Mouse (Mus musculus): ENCODE measurements at regions not wholly inside any gene's neighbourhood (a gene's known extent, or its start where the extent isn't known, plus 50 kb on each side); places are given as distances from the start of the nearest gene placed in this dataset.
"Not testable (repeated sequence)": the region's sequence is repeated elsewhere in the genome, so short reads cannot be mapped to it uniquely, and the experiment has no call there.

DNA sequence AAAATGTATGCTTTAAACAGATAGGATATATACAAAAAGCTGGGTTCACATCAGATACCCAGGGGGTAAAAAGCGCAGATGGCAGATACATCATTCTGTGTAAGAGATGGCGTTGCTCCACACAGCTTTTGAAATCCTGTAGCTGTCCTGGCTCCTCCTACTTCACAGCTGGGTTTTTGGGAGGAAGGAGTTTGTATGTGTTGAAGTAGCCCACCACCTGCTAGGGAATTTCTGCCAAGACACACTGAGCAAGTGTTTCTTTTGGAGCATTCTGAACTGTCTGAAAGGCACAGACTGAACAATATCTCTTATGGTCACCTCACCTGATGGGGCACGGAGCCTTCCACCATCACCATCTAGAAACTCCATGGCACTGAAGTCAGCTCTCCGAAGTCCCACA lies 128.3 kb downstream of the H60c start:
- Histone ChIP-seq H3K4me2 (ENCODE audit: low read depth, low read length) (no peak overlapping the region), H3K4me1 (ENCODE audit: control insufficient read depth, insufficient read depth, low read length) (no peaks in the 10 kb centered on the region), H3K9me3 (ENCODE audit: control insufficient read depth, low read length) (0 out of 2 replicates have a peak, but pooled peaks cover 3% of the 10 kb centered on the region), H3K4me3 (ENCODE audit: low read depth, low read length) (no peak overlapping the region), H3K27me3 (replicated peaks; ENCODE audit: control insufficient read depth, insufficient read depth, low read length) (no peaks in the 10 kb centered on the region), H3K27ac (replicated peaks; ENCODE audit: low read depth, low read length) (no peak overlapping the region), H3K36me3 (ENCODE audit: control insufficient read depth, insufficient read depth, low read length) (no peaks in the 10 kb centered on the region), H3K9ac (ENCODE audit: low read depth, low read length) (no peak overlapping the region)
- WGBS, result 80% methylated on average over 4 of the region's 4 CpGs
- DNase-seq (ENCODE audit: low spot score), result no peak
- no peak for ATAC-seq (ENCODE audit: low read depth)

DNA sequence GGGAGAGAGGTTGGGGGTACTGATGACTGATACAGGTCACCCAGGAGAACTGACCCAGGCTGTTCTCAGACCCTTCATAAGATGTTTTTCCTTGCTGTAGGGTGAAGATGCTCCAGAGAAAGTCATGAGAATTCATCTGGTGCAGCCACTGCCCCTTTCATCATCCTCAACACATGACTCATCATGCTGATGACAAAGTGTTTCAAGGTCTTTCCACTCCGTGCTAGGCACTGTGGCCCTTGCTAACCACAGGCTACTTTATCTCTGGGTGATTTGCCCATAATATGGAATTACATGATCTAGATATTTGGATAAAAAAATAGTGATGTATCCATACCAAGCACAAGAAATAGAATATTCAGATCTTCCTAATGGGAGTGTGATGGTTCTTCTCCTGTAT lies 140.1 kb downstream of the H60c start:
- no peak overlapping the region for H3K4me2 ChIP-seq (ENCODE audit: low read depth, low read length)
- no peak overlapping the region for H3K4me3 ChIP-seq (ENCODE audit: low read depth, low read length)
- no peak overlapping the region for H3K9ac ChIP-seq (ENCODE audit: low read depth, low read length)
- WGBS, result 76% methylated on average over 1 of the region's 1 CpGs
- H3K4me1 ChIP-seq (ENCODE audit: control insufficient read depth, insufficient read depth, low read length), result no peaks in the 10 kb centered on the region
- ATAC-seq (ENCODE audit: low read depth) (no peak), DNase-seq (ENCODE audit: low spot score) (no peak)
- H3K27me3 ChIP-seq (replicated peaks; ENCODE audit: control insufficient read depth, insufficient read depth, low read length), result no peaks in the 10 kb centered on the region
- H3K36me3 ChIP-seq (ENCODE audit: control insufficient read depth, insufficient read depth, low read length), result no peaks in the 10 kb centered on the region
- H3K27ac ChIP-seq (replicated peaks; ENCODE audit: low read depth, low read length), result no peak overlapping the region
- H3K9me3 ChIP-seq (ENCODE audit: control insufficient read depth, low read length), result peaks cover 40% of the 10 kb centered on the region

DNA sequence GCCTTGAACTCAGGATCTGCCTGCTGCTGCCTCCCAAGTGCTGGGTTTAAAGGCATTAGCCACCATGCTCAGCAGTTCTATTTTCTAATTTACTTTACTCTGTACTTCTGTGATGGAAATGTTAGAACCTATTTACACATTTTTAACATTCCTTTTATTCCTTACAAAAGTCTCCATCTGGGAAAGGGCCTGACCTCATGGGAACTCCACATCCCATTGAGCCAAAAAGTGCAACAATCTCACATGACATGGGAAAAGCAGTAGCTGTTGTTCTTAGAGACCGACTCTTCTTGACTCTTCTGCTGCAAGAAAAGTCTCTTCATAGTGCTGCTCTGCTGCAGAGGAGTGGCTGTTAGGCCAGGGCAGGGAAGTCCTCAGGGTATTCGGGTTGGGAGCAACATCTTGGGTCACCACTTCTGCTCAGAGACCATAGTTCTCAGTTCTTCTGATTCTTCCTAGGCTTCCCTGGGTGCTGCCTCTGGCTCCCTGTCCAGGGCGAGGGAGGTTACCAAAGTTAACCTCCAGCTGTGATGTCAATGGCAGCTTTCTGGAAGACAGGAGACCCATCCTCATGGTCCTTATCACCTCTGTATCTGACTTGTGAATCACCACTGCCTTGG lies 150.0 kb downstream of the H60c start:
- no peak overlapping the region for H3K4me2 ChIP-seq (ENCODE audit: low read depth, low read length)
- H3K27ac ChIP-seq (replicated peaks; ENCODE audit: low read depth, low read length), result no peak overlapping the region
- peaks cover 64% of the 10 kb centered on the region for H3K9me3 ChIP-seq (ENCODE audit: control insufficient read depth, low read length)
- H3K4me1 ChIP-seq (ENCODE audit: control insufficient read depth, insufficient read depth, low read length), result no peaks in the 10 kb centered on the region
- no peaks in the 10 kb centered on the region for H3K27me3 ChIP-seq (replicated peaks; ENCODE audit: control insufficient read depth, insufficient read depth, low read length)
- WGBS, result 90% methylated on average over 3 of the region's 3 CpGs
- no peaks in the 10 kb centered on the region; the same call in 1 of the 2 replicates for H3K36me3 ChIP-seq (ENCODE audit: control insufficient read depth, insufficient read depth, low read length)
- ATAC-seq (ENCODE audit: low read depth), result no peak
- no peak for DNase-seq (ENCODE audit: low spot score)
- H3K4me3 ChIP-seq (ENCODE audit: low read depth, low read length), result no peak overlapping the region
- no peak overlapping the region for H3K9ac ChIP-seq (ENCODE audit: low read depth, low read length)

DNA sequence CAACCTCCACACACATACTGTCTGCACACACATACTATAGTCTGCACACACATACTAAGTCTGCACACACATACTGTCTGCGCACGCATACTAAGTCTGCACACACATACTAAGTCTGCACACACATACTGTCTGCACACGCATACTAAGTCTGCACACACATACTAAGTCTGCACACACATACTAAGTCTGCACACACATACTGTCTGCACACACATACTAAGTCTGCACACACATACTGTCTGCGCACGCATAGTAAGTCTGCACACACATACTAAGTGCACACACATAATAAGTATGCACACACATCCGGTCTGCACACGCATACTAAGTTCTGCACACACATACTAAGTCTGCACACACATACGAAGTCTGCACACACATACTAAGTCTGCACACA lies 153.2 kb downstream of the H60c start:
- H3K9me3 ChIP-seq (ENCODE audit: control insufficient read depth, low read length), result peaks cover 45% of the 10 kb centered on the region
- WGBS, result 64% methylated on average over 4 of the region's 8 CpGs
- DNase-seq (ENCODE audit: low spot score); ATAC-seq (ENCODE audit: low read depth); H3K27me3 ChIP-seq (replicated peaks; ENCODE audit: control insufficient read depth, insufficient read depth, low read length); H3K4me2 ChIP-seq (ENCODE audit: low read depth, low read length); H3K27ac ChIP-seq (replicated peaks; ENCODE audit: low read depth, low read length); H3K9ac ChIP-seq (ENCODE audit: low read depth, low read length); H3K36me3 ChIP-seq (ENCODE audit: control insufficient read depth, insufficient read depth, low read length); H3K4me3 ChIP-seq (ENCODE audit: low read depth, low read length); H3K4me1 ChIP-seq (ENCODE audit: control insufficient read depth, insufficient read depth, low read length): not testable (repeated sequence)

DNA sequence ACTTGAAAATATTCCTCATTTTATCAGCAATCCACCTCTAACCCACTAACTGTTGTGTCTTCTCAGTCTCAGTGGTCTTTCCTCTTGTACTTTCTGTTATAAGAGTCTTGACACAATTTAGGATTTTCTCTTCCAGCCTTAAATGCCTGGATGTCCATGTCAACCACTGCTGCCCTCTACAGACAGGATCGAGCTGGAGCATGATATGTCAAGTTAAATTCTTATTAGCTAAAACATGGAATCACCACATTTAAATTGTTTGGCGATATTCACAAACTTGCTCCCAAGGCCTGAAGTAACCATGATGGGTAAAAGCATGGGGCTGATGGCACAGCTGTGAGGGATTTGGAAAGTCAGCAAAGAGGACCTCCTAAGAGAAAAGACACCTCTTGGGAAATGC lies 159.6 kb downstream of the H60c start:
- H3K4me3 ChIP-seq (ENCODE audit: low read depth, low read length); DNase-seq (ENCODE audit: low spot score); H3K27me3 ChIP-seq (replicated peaks; ENCODE audit: control insufficient read depth, insufficient read depth, low read length); H3K36me3 ChIP-seq (ENCODE audit: control insufficient read depth, insufficient read depth, low read length); H3K27ac ChIP-seq (replicated peaks; ENCODE audit: low read depth, low read length); H3K4me2 ChIP-seq (ENCODE audit: low read depth, low read length); H3K4me1 ChIP-seq (ENCODE audit: control insufficient read depth, insufficient read depth, low read length); ATAC-seq (ENCODE audit: low read depth); H3K9ac ChIP-seq (ENCODE audit: low read depth, low read length): not testable (repeated sequence)
- WGBS, result 80% methylated on average over 2 of the region's 2 CpGs
- H3K9me3 ChIP-seq (ENCODE audit: control insufficient read depth, low read length), result peaks cover 33% of the 10 kb centered on the region
